Mouse (Mus musculus) kidney, adult 2 months (tissue): ENCODE measurements at regions not wholly inside any gene's neighbourhood (a gene's known extent, or its start where the extent isn't known, plus 50 kb on each side); places are given as distances from the start of the nearest gene placed in this dataset.

Source experiments
- CTCF ChIP-seq: fragments of 200-500 bp; conservative IDR thresholded peaks from 2 replicates; pipeline ENCODE4 v1.5.1; 2011; ENCODE audit warnings: low read depth, mild to moderate bottlenecking, control low read depth, low read length, moderate library complexity, mixed read lengths; ENCODE audit not compliant: insufficient read depth, insufficient read length
- POLR2A ChIP-seq: fragments of 200-500 bp; IDR thresholded peaks from one replicate; pipeline ENCODE4 v1.6.1; 2011; ENCODE audit warnings: low read depth, low read length, control low read depth

DNA sequence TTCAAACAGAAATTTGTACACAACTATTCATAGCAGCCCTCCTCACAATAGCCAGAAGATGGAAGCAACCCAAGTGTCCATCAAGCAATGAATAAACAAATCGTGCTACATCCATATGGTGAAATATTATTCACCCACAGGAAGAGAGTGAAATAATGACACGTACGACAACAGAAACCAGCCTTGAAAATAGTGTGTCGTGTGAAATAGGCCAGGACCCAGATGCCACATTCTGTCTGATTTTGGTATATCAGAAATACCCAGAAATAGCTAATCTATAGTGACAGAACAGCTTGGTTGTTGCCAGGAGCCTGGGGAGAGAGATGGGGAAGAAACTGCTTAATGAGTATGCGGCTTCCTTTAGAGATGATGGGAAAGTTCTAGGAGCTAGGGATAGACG is 58.3 kb upstream of the Boc start:
- TF ChIP-seq CTCF = no peak
- no peak for TF ChIP-seq POLR2A
